Mouse (Mus musculus): Measurements from ENCODE around the gene Ckmt1.
"Not testable (repeated sequence)": the region's sequence is repeated elsewhere in the genome, so short reads cannot be mapped to it uniquely, and the experiment has no call there.

Ckmt1 gene

DNA sequence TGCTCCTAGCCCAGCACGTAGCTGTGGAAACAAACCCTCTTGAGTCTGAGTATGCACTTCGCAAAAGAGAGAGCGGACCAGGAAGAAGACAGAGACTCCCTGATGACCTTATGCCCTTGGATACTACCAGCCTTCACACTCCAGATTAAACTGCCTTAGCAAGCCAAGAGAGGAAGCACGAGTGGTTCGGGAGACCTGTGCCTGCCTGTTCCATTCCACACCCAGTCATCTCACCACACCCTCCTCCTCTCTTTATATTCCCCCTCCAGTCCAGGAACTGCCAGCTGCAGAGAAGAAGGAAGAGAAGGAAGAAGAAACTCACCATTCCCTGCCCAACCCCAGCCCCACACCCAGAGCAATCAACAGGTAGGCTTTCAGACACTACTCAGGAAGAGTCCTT, at the start of gene Ckmt1:
Ckmt1 (plus strand) TSS at position 221 of the 400 bp plus-strand sequence.
- no peak for DNase-seq (ENCODE audit: low read depth)

DNA sequence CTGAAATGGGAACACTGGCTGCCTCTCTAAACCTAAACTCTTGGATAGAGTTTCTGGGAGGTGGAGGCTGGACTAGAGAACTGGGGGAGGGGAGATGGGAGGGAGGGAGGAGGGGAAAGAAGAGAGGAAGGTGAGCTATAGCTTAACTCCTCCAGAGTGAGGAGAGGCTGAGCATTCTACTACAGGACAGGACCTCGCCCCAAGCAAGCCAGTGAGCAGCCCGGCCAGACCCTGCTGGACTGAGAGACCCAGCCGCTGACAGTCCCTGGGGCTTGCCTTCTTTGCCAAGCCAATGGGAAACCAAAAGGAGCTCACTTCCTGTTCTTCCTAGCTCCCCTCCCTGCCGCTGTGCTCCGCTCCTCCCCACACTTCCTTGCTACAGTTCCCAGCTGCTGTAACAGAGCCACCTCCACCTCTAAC, 48.5 kb upstream of the Ckmt1 start:
- no peak for DNase-seq (ENCODE audit: low read depth)

DNA sequence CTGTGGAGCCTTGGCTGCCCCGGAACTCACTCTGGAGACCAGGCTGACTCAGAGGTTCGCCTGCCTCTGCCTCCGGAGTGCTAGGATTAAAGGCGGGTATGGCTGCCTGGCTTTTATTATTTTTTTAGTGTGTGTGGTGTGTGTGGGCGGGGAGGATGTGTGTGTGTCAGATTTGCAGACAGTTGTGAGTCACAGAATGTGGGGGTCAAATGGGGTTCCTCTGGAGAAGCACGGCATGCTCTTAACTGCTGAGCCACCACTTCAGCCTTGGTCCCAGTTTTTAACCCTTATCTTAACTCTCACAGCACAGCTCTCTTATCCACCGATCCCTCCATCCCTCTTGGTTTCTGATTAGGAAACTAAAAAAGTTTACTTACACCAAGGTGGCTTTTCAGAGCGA, 41.2 kb upstream of the Ckmt1 start:
- no peak for DNase-seq (ENCODE audit: low read depth)

DNA sequence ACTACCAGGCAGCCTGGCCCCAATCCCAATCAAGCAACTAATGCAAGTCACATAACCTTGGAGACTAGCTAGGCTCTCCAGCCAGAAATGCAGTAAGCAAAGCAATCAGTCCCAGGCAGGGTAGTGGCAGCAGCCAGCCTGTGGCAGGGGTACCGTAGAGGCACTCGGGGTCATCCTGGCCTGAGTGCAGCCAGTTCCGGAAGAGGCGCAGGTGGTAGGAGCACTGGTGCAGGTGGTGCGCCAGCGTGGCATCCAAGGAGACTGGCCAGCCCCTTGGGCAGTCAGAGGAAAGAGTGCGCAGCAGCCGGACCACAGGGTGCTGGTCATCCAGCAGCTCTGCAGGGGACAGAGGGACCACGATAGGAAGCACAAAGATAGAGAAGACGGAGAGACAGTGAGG, 34.5 kb upstream of the Ckmt1 start:
- DNase-seq (ENCODE audit: low read depth): no peak

DNA sequence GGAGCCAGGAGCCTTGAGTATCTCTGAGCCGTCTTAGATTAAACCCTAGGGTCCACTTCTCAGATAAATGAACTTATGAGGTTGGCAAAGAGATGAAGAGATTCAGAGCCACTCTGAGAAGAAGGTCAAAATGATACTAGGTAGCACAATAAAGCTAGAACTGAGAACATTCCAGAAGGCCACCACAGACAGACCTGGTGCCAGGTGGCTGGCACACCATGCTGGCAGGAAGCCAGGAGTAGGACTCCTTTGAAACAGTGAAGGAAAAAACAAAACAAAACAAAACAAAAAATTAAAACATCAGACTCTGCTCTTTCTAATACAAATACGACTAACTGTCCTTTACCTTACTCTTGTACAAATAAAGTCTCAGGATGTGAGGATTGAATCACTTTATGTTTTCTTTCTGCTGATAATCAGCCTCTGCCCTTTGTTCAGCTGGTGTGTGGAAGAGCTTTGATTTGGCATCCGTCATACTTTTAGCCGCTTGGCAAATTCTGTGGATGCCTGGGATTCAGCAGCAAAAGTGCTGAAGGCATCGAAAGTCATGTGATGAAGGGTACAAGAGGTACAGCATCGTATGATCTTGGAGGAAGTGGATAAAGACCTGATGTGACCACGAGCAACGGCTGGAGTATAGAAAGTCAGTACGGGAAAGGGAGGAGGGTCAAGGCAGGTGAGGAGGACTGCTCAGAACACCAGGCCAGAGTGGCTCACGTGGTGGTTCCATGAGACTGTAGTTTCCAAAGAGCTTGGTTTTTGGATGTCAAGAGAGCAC, 33.6 kb upstream of the Ckmt1 start:
- DNase-seq (ENCODE audit: low read depth): no peak

DNA sequence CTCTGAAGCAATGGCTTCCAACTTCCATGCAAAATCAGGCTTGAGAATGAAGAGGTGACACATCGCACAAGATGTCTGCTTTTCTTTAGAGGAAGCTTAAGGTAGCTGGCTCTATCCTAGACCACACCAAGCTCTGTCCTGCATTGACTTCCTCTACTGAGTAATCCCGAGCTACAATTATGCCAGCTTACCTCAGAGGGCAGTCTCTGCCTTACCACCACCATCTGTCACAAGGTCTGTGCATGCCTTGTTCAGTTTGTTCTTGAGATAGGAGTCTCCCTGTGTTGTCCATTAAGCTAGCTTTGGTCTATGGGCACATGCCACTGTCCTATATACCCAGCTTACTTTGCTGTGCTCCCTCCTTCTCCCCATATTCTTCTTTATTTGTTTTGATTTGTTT, 28.0 kb upstream of the Ckmt1 start:
- no peak for DNase-seq (ENCODE audit: low read depth)

DNA sequence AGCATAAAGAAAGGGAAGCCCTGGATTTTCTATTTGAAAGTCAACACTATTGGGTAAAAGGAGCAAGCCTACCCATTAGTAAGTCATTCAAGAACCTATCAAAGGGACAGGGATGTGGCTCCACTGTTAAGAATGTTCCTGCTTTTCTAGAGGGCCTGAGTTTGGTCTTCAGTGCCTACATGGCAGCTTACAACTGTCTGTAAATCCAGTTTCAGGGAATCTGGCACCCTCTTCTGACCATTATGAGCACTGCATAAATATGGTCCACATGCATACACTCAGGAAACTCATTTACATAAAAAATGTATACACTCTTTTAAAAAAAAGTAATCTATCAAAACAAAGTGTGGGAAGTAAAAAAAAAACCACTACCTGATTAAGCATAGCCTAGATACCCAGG, 18.5 kb upstream of the Ckmt1 start:
- no peak for DNase-seq (ENCODE audit: low read depth)

DNA sequence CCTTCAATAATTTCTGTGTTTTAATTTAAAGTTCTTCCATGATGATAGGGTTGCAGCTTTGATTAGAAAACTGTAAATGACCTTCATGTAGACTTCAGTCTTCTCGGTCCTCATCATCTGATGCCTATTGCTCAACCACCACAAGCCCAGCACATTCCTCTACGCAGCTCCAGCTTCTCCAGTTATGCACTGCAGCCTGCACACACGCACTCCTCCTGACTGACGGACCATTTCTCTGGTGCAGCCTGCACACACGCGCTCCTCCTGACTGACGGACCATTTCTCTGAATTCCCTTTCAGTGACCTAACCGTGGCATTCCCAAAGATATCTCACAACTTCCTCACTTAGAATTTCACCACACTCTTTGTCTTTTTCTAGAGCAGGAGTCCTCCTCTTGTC, 4.4 kb upstream of the Ckmt1 start:
- DNase-seq (ENCODE audit: low read depth): no peak

DNA sequence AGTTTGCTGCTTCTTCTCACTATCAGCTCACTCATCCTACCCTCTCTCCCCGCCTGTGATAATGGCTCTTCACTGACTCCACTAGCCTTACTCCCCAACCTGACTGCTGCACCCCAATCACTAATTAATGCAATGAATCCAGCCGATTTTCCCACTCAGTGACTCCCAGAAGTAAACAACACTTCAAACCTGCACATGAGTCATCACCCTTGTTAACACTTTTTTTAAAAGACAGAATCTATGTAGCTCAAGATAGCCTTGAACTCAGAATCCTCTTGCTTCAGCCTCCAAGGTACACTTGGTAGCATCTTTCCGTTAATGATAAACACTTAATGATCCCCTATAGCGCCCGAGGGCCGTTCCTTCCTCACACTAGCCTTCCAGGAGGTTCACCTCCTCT, 3.1 kb upstream of the Ckmt1 start:
- DNase-seq (ENCODE audit: low read depth): no peak

DNA sequence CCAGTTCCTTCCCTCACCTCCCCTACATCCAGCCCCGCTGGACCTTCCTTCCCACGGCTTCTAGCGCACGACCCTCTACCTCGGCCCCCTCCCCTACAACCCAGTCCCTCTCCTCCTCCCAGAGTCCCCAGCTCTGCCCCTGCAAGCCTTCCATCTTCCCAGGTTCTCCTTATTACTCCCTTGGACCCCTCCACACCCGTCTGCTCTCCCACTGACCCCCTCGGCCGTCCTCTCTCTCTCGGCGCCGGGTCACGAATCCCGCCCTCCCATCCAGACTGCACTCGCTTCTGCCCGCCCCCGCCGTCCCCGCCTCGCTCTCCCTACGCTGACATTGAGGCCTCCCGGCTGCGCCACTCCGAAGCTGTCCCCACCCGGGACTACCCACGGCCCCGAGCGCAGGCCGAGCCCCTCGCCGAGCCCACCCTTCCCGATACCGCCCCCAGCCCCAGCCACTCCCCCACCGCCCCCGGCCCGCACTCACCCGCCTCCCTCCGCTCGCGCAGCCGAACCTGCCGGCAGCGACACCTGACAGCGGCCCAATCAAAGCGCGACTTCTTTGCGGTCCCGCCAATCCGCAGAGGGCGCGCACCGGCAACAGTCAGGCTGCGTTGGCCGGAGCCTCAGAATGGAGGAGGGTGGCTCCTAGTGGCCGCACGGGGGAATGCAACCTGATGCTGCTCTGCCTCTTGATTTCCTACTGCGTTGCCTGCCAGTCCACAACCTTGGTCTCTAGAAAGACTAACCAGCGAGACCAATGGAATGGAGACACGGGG, 2.5 kb upstream of the Ckmt1 start, which contains the start of gene Ppip5k1:
Ppip5k1 (minus strand) TSS at position 577 of the 773 bp plus-strand sequence.
- DNase-seq (ENCODE audit: low read depth): peak; percentile 90

DNA sequence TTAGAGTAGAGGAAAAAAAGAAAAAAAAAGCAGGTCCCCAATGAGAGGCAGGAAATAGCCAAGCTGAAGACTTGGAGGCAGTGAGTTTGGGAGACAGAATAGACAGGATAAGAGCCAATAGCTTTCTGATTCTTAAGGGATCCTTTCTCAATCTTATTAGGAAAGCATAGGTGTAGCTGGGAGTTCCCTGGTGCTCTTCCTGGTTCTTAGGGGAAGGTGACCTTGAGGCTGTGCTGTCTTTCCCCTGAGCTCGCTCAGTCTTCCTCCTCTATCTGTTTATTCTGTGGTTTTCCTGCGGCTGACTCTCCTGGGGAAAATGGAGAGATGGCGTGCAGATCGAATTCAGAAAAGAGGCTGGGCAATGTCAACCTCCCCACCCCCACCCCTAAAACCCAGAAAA, 447 bp downstream of the Ckmt1 start:
- no peak for DNase-seq (ENCODE audit: low read depth)

DNA sequence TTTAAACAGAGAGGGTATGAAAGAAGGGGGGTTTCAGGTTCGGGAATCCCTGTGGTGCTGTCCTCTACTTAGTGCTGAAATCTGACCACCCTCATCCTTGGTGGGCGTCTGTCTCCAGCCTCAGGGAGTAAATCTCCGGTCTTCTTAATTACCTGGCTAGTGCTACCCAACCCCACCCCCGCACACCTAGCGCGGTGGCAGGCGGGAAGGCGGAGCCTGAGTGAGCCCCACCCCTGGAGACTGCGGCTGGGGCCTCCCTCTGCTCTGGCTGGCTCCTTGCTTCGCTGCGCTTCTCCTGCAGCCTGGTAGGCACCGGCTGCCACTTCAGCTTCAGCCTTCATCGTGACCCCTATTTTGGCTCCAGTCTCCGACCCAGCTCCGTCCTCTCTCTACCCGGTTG, 867 bp downstream of the Ckmt1 start:
- no peak for DNase-seq (ENCODE audit: low read depth)

DNA sequence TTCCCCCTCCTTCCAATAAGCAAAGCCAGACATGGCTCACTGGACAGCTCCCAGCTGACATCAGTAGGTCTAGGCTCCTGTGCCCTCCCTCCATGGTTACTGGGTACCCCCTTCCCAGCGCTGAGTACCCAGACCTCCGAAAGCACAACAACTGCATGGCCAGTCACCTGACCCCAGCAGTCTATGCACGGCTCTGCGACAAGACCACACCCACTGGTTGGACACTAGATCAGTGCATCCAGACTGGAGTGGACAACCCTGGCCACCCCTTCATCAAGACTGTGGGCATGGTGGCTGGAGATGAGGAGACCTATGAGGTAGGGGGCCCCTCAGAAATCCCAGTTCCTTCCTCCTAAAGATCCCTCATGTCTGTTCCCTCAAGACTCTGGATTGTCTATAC, 1.9 kb downstream of the Ckmt1 start:
- no peak for DNase-seq (ENCODE audit: low read depth)

DNA sequence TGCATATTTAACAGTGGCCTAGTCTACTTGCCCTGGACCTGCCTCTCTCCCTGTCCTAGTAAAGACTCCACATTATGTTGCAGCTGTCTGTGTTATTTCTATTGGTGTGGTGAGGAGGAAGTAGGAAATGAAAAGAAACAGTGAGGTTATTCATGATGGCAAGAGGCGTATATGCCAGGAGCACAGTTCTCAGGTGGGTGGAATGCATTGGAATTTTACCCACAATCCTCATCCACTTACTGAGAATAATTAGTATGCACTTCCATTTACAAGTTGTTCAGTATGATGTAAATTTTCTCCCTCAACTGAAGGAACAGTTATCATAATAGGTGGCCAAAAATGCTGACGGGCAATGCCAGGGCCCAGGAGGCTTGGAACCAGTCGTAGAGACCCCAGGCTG, 6.1 kb downstream of the Ckmt1 start:
- DNase-seq (ENCODE audit: low read depth): no peak

DNA sequence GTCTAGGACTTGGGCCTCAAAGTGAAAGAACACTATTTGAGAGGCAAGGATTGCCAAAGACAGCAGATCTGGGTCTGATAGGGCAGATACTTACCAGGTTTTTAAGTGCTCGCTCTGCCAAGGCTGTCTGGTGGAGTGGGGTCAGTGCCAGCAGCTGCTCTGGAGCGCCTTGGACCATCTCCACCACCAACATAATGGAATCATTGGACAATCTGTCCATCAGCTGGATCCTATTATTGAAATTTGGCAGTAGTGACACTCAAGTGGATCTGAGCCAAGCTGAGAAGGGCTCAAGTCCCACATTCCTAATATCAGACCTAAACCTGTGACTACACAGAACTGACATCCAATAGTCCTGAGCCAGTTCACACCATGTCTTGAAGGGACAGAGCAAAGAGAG, 11.3 kb downstream of the Ckmt1 start:
- DNase-seq (ENCODE audit: low read depth): no peak

DNA sequence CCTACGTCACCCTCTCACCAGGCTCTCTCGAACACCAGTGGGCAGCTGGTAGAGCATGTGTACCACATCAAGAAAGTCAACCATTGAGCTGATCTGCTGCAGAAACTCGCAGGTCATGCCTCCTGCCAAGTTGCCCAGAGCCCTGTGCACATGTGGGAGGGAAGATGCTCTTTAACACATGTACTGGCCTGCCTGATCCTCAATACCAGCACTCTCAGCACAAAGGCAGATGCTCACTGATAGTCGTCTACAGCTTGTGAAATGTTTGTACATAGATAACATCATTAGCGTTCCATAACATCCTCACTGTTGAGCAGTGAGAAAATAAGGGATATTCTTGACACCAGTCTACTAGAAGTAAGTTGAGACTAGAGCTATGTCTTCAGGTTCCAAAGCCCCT, 13.4 kb downstream of the Ckmt1 start:
- no peak for DNase-seq (ENCODE audit: low read depth)

DNA sequence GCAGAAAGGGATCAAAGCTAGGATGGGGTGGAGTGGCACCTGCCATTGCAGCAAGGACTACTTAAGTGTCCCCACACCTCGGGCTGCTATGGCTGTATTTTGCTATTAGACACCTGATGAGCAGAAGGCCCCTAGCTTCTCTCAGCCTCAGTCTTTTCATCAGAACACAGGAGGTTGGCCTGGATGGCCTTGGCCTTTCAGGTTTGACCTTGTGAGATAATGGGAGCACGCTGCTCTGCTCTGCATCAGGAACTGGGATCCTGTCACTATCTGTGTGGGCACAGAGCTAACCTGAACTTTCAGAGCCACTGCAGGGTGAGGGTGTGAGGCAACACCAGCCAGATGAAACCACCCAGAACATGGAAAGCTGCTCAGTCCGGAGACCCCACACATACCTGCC, 14.8 kb downstream of the Ckmt1 start:
- DNase-seq (ENCODE audit: low read depth): no peak

DNA sequence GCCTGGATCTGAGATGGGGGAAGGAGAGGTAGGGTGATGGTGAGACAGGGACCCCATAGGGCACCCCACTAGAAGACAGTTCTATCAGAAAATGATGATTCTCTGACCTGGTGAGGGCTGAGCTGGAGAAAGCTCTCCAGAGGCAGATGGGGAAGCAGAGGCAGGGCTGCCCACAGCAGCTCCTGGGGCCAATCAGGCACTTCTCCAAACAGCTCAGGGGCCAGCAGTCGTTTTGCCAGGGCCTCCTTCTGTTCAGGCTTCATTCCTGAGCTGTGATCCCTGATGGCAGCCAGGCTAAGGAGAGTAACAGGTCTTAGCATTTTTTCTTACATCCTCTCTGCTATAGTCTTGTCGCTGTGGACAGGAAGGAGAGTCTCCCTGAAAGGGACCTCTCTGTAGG, 17.3 kb downstream of the Ckmt1 start:
- DNase-seq (ENCODE audit: low read depth): no peak

DNA sequence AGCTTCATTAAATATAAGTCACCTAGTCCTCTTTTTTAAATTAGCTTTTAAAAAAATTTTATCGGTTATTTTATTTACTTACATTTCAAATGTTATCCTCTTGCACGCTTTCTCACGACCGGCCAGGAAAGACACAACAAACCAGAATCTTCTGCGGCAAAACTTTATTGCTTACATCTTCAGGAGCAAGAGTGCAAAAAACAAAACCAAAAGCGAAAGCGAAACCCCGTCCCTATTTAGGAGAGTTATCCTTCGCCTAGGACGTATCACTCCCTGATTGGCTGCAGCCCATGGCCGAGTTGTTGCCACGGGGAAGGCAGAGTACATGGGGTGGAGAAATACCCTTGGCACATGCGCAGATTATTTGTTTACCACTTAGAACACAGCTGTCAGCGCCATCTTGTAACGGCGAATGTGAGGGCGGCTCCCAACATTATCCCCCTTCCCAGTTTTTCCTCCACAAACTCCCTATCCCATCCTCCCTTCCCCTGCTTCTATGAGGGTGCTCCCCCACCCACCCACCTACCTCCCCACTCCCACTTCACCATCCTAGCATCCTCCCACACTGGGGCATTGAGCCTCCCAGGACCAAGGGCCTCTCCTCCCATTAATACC, 29.6 kb downstream of the Ckmt1 start, which contains the start of gene Strc:
Strc (minus strand) TSS at position 208 of the 615 bp plus-strand sequence.
- not testable (repeated sequence) for DNase-seq (ENCODE audit: low read depth)

DNA sequence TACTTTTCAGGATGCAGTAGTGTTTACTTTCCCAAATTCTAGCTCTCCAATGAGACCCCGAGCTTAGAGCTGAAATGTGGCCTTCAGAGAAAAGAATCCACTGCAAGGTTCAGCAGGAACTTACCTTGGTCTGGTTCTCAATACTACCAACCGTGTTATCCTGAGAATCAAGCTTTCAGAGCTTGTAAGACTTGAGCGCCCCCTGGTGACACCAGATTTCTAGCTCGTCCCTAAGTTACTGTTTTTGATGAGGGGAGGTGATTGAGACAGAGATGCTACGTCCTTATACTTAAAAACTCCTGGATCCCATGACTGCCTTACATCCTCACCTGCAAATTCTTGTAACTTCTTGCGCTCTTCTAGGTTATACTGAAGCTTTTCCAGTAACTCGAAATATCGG, 39.1 kb downstream of the Ckmt1 start:
- DNase-seq (ENCODE audit: low read depth): peak; percentile 74

DNA sequence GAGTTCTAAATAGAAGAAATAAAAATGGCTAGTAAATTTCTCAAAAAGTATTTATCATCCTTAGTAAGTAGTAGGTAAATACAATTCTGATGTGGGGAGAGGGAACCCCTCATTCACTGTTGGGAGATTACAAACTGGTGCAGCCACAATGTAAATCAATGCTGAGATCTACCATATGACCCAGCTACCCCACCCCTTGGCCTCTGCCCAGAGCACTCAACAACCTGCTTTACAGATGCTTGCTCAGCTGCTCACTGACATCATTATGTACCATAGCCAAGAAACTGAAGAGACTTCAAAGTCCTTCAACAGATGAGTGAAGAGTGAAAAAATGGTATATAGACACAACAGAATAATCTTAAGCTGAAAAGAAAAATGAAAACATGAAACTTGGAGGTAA, 45.8 kb downstream of the Ckmt1 start:
- no peak for DNase-seq (ENCODE audit: low read depth)

DNA sequence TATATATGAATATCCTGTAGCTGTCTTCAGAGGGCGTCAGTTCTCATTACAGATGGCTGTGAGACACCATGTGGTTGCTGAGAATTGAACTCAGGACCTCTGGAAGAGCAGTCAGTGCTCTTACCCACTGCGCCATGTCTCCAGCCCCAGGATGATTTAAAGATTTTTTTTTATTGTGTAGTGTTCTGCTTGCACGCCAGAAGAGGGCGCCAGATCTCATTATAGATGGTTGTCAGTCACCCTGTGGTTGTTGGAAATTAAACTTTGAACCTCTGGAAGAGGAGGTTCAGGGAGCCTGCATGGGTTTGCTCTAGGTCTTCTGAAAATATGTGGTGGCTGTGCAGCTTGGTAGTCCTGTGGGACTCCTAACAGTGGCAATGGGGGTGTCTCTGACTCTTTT, 50.6 kb downstream of the Ckmt1 start:
- peak; percentile 56 for DNase-seq (ENCODE audit: low read depth)

DNA sequence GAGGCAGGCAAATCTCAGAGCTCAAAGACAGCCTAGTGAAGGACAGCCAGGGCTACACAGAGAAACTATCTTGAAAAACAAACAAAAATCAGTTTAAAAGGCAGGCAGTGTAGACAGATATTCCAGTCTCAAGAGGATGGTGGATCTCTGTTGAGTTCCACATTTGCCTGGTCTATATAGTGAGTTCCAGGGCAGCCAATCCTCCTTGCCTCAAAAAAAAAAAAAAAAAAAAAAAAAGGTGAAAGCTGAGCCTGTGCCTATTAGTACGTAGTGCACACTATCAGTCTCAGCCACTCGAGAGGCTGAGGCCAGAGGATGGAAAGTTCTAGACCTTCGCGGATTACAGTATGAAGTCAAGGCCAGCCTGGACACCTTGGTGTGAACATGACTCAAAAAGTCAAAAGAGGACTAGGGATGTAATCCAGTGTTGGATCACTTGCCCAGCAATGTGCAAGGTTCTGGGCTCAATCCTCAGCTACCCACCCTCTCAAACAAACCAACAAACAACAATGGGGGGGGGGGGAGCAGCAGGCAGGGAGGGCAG, 55.4 kb downstream of the Ckmt1 start:
- DNase-seq (ENCODE audit: low read depth): peak; percentile 22

Data from c-Kit-positive CD71-negative TER-119-negative erythroid progenitor cells, embryonic 14.5 days (primary cell).